Mouse (Mus musculus): ENCODE results near the gene Gm17651. TPM values are rescaled to one million over a fixed set of nuclear protein-coding genes. Genes with fewer than 3 reads are reported as not detected.

Gene Gm17651
- polyA plus RNA-seq, 1 experiment from 2014 or later = not detected

GRCm38 (mm10) chr3:97665525-97665924, 9.0 kb downstream of the Gm17651 start:
- H3K27me3 ChIP-seq (ENCODE audit: control insufficient read depth, insufficient read depth, low read length) = no peaks in the 10 kb centered on the region
- H3K4me3 ChIP-seq (replicated peaks; ENCODE audit: low read length) = no peak overlapping the region
- H3K27ac ChIP-seq (ENCODE audit: low read length) = no peak overlapping the region; the same call in 1 of the 2 replicates
- no peak for ATAC-seq (ENCODE audit: insufficient read depth, low FRiP score)
- 0 out of 2 replicates have a peak, but pooled peaks cover 3% of the 10 kb centered on the region for H3K36me3 ChIP-seq (ENCODE audit: control insufficient read depth, insufficient read depth, low read length)
- peaks cover 2% of the 10 kb centered on the region; the same call in 1 of the 2 replicates for H3K4me1 ChIP-seq (ENCODE audit: control insufficient read depth, insufficient read depth, low read length)
- H3K4me2 ChIP-seq (ENCODE audit: low read depth, low read length) = no peak overlapping the region
- no peak overlapping the region for H3K9ac ChIP-seq (ENCODE audit: low read length)
- WGBS = 54% methylated on average over 9 of the region's 9 CpGs
- H3K9me3 ChIP-seq (replicated peaks; ENCODE audit: control insufficient read depth, low read length) = no peaks in the 10 kb centered on the region

- Histone ChIP-seq H3K4me1 (ENCODE audit: control insufficient read depth, insufficient read depth, low read length) (peaks cover 12% of the 10 kb centered on the region), H3K4me3 (replicated peaks; ENCODE audit: low read length) (no peak overlapping the region), H3K27ac (ENCODE audit: low read length) (no peak overlapping the region), H3K9me3 (replicated peaks; ENCODE audit: control insufficient read depth, low read length) (no peaks in the 10 kb centered on the region), H3K36me3 (ENCODE audit: control insufficient read depth, insufficient read depth, low read length) (0 out of 2 replicates have a peak, but pooled peaks cover 3% of the 10 kb centered on the region), H3K9ac (ENCODE audit: low read length) (no peak overlapping the region), H3K27me3 (ENCODE audit: control insufficient read depth, insufficient read depth, low read length) (no peaks in the 10 kb centered on the region), H3K4me2 (ENCODE audit: low read depth, low read length) (no peak overlapping the region)
- ATAC-seq (ENCODE audit: insufficient read depth, low FRiP score) = no peak
- WGBS = 52% methylated on average over 8 of the region's 8 CpGs
Measured at GRCm38 (mm10) chr3:97661206-97661605, 13.3 kb downstream of the Gm17651 start.

- H3K36me3 ChIP-seq (ENCODE audit: control insufficient read depth, insufficient read depth, low read length) = 0 out of 2 replicates have a peak, but pooled peaks cover 2% of the 10 kb centered on the region
- H3K4me3 ChIP-seq (replicated peaks; ENCODE audit: low read length) = peak overlapping the region; percentile 71; the same call in 1 of the 2 replicates
- H3K27me3 ChIP-seq (ENCODE audit: control insufficient read depth, insufficient read depth, low read length) = no peaks in the 10 kb centered on the region
- 82% methylated on average over 7 of the region's 7 CpGs for WGBS
- H3K9me3 ChIP-seq (replicated peaks; ENCODE audit: control insufficient read depth, low read length) = 0 out of 2 replicates have a peak, but pooled peaks cover 2% of the 10 kb centered on the region
- peaks cover 12% of the 10 kb centered on the region for H3K4me1 ChIP-seq (ENCODE audit: control insufficient read depth, insufficient read depth, low read length)
- ATAC-seq (ENCODE audit: insufficient read depth, low FRiP score) = no peak
- peak overlapping the region; percentile 85; the same call in 1 of the 2 replicates for H3K4me2 ChIP-seq (ENCODE audit: low read depth, low read length)
- peak overlapping the region; percentile 85 for H3K9ac ChIP-seq (ENCODE audit: low read length)
- 0 out of 2 replicates have a peak overlapping the region, but pooled peaks have one; percentile 10 for H3K27ac ChIP-seq (ENCODE audit: low read length)
Measured at GRCm38 (mm10) chr3:97659746-97660145, 14.7 kb downstream of the Gm17651 start.

GRCm38 (mm10) chr3:97658426-97659193, 15.9 kb downstream of the Gm17651 start:
- Histone ChIP-seq H3K4me2 (ENCODE audit: low read depth, low read length) (peak overlapping the region; percentile 85), H3K4me3 (replicated peaks; ENCODE audit: low read length) (peak overlapping the region; percentile 71), H3K9me3 (replicated peaks; ENCODE audit: control insufficient read depth, low read length) (0 out of 2 replicates have a peak, but pooled peaks cover 2% of the 10 kb centered on the region), H3K9ac (ENCODE audit: low read length) (peak overlapping the region; percentile 85), H3K27ac (ENCODE audit: low read length) (peak overlapping the region; percentile 72), H3K36me3 (ENCODE audit: control insufficient read depth, insufficient read depth, low read length) (no peaks in the 10 kb centered on the region), H3K4me1 (ENCODE audit: control insufficient read depth, insufficient read depth, low read length) (peaks cover 12% of the 10 kb centered on the region), H3K27me3 (ENCODE audit: control insufficient read depth, insufficient read depth, low read length) (no peaks in the 10 kb centered on the region)
- under 1% methylated on average over 49 of the region's 50 CpGs for WGBS
- ATAC-seq (ENCODE audit: insufficient read depth, low FRiP score) = peak; percentile 83; the same call in 1 of the 2 replicates

GRCm38 (mm10) chr3:97657655-97658411, 16.7 kb downstream of the Gm17651 start, which contains the start of gene Prkab2:
Gene Prkab2 (plus strand): TSS chr3:97658193.
- Histone ChIP-seq H3K36me3 (ENCODE audit: control insufficient read depth, insufficient read depth, low read length) (no peaks in the 10 kb centered on the region), H3K4me3 (replicated peaks; ENCODE audit: low read length) (peak within 1 kb of the TSS; percentile 71), H3K9ac (ENCODE audit: low read length) (peak within 1 kb of the TSS; percentile 85), H3K9me3 (replicated peaks; ENCODE audit: control insufficient read depth, low read length) (0 out of 2 replicates have a peak, but pooled peaks cover 2% of the 10 kb centered on the region), H3K4me1 (ENCODE audit: control insufficient read depth, insufficient read depth, low read length) (peaks cover 12% of the 10 kb centered on the region), H3K4me2 (ENCODE audit: low read depth, low read length) (peak within 1 kb of the TSS; percentile 85), H3K27me3 (ENCODE audit: control insufficient read depth, insufficient read depth, low read length) (no peaks in the 10 kb centered on the region), H3K27ac (ENCODE audit: low read length) (peak within 1 kb of the TSS; percentile 72)
- 2% methylated on average over 51 of the region's 51 CpGs for WGBS
- ATAC-seq (ENCODE audit: insufficient read depth, low FRiP score) = peak; percentile 96

GRCm38 (mm10) chr3:97654901-97655300, 19.6 kb downstream of the Gm17651 start:
- ATAC-seq (ENCODE audit: insufficient read depth, low FRiP score) = no peak
- no peak overlapping the region for H3K4me3 ChIP-seq (replicated peaks; ENCODE audit: low read length)
- no peak overlapping the region for H3K27ac ChIP-seq (ENCODE audit: low read length)
- H3K9me3 ChIP-seq (replicated peaks; ENCODE audit: control insufficient read depth, low read length) = 0 out of 2 replicates have a peak, but pooled peaks cover 2% of the 10 kb centered on the region
- no peak overlapping the region for H3K9ac ChIP-seq (ENCODE audit: low read length)
- H3K4me1 ChIP-seq (ENCODE audit: control insufficient read depth, insufficient read depth, low read length) = peaks cover 11% of the 10 kb centered on the region
- no peaks in the 10 kb centered on the region for H3K36me3 ChIP-seq (ENCODE audit: control insufficient read depth, insufficient read depth, low read length)
- no peaks in the 10 kb centered on the region for H3K27me3 ChIP-seq (ENCODE audit: control insufficient read depth, insufficient read depth, low read length)
- no peak overlapping the region for H3K4me2 ChIP-seq (ENCODE audit: low read depth, low read length)
- 84% methylated on average over 8 of the region's 8 CpGs for WGBS

GRCm38 (mm10) chr3:97653781-97654180, 20.7 kb downstream of the Gm17651 start:
- Histone ChIP-seq H3K4me1 (ENCODE audit: control insufficient read depth, insufficient read depth, low read length) (0 out of 2 replicates have a peak, but pooled peaks cover under 1% of the 10 kb centered on the region), H3K9ac (ENCODE audit: low read length) (no peak overlapping the region), H3K4me3 (replicated peaks; ENCODE audit: low read length) (no peak overlapping the region), H3K27me3 (ENCODE audit: control insufficient read depth, insufficient read depth, low read length) (no peaks in the 10 kb centered on the region), H3K9me3 (replicated peaks; ENCODE audit: control insufficient read depth, low read length) (0 out of 2 replicates have a peak, but pooled peaks cover 2% of the 10 kb centered on the region), H3K4me2 (ENCODE audit: low read depth, low read length) (no peak overlapping the region), H3K36me3 (ENCODE audit: control insufficient read depth, insufficient read depth, low read length) (no peaks in the 10 kb centered on the region), H3K27ac (ENCODE audit: low read length) (no peak overlapping the region)
- WGBS = 91% methylated on average over 5 of the region's 5 CpGs
- ATAC-seq (ENCODE audit: insufficient read depth, low FRiP score) = no peak

GRCm38 (mm10) chr3:97651604-97652003, 22.9 kb downstream of the Gm17651 start:
- Histone ChIP-seq H3K27ac (ENCODE audit: low read length) (no peak overlapping the region), H3K27me3 (ENCODE audit: control insufficient read depth, insufficient read depth, low read length) (no peaks in the 10 kb centered on the region), H3K9ac (ENCODE audit: low read length) (no peak overlapping the region), H3K4me3 (replicated peaks; ENCODE audit: low read length) (no peak overlapping the region), H3K36me3 (ENCODE audit: control insufficient read depth, insufficient read depth, low read length) (no peaks in the 10 kb centered on the region), H3K4me1 (ENCODE audit: control insufficient read depth, insufficient read depth, low read length) (no peaks in the 10 kb centered on the region), H3K9me3 (replicated peaks; ENCODE audit: control insufficient read depth, low read length) (0 out of 2 replicates have a peak, but pooled peaks cover 2% of the 10 kb centered on the region), H3K4me2 (ENCODE audit: low read depth, low read length) (no peak overlapping the region)
- no peak for ATAC-seq (ENCODE audit: insufficient read depth, low FRiP score)
- WGBS = 73% methylated on average over 10 of the region's 10 CpGs

All from stomach, embryonic 16.5 days (tissue).